Mouse (Mus musculus): Measurements from ENCODE around the gene Ccdc159.

GRCm38 (mm10) chr9:21925506-21925905 lies 1.8 kb upstream of the Ccdc159 start:
- no peak for TF ChIP-seq GATA1 (IDR thresholded peaks at IDR 0.05; ENCODE audit: low read length)
- no peak for TF ChIP-seq TAL1 (IDR thresholded peaks at IDR 0.05; ENCODE audit: low read length)

All from erythroblast, embryonic 14.5 days (primary cell).